Mouse (Mus musculus) forebrain, postnatal 0 days (tissue): Measurements from ENCODE around the gene Ism2. TPM values are rescaled to one million over a fixed set of nuclear protein-coding genes. Genes with fewer than 3 reads are reported as not detected.
"Not testable (repeated sequence)": the region's sequence is repeated elsewhere in the genome, so short reads cannot be mapped to it uniquely, and the experiment has no call there.

Experiments
- ATAC-seq: fragments of 200-750 bp; cut with Nextera tagmentation; 2 replicates; pipeline ENCODE4 v1.8.0; 2017; ENCODE audit warnings: mild to moderate bottlenecking, moderate library complexity
- DNase-seq: peaks from one replicate; pipeline ENCODE4 v3.0.0-alpha.2; 2015
- H3K27ac ChIP-seq: fragments of 300-500 bp; sonication (generic); 2 replicates; pipeline ENCODE4 v1.5.1; 2014; ENCODE audit warnings: low read depth, mild to moderate bottlenecking, antibody characterized with exemption, low read length, moderate library complexity, mixed read lengths
- H3K27me3 ChIP-seq: fragments of 300-500 bp; sonication (generic); 2 replicates; pipeline ENCODE4 v1.6.1; 2014; ENCODE audit warnings: mild to moderate bottlenecking, low read length, mixed read lengths; ENCODE audit not compliant: insufficient read depth
- H3K36me3 ChIP-seq: fragments of 300-500 bp; sonication (generic); 2 replicates; pipeline ENCODE4 v1.6.1; 2014; ENCODE audit warnings: mild to moderate bottlenecking, moderate library complexity; ENCODE audit not compliant: insufficient read depth
- H3K4me1 ChIP-seq: fragments of 300-500 bp; sonication (generic); 2 replicates; pipeline ENCODE4 v1.6.1; 2014; ENCODE audit warnings: antibody characterized with exemption; ENCODE audit not compliant: insufficient read depth
- H3K4me2 ChIP-seq: fragments of 300-500 bp; sonication (generic); 2 replicates; pipeline ENCODE4 v1.6.1; 2014; ENCODE audit warnings: low read depth, mild to moderate bottlenecking, moderate library complexity
- H3K4me3 ChIP-seq: fragments of 300-500 bp; sonication (generic); 2 replicates; pipeline ENCODE4 v1.5.1; 2014; ENCODE audit warnings: low read depth, low read length, mixed read lengths
- H3K9ac ChIP-seq: fragments of 300-500 bp; sonication (generic); 2 replicates; pipeline ENCODE4 v1.6.1; 2014; ENCODE audit warnings: mild to moderate bottlenecking
- H3K9me3 ChIP-seq: fragments of 300-500 bp; sonication (generic); 2 replicates; pipeline ENCODE4 v1.6.1; 2016; ENCODE audit warnings: low read length
- CTCF ChIP-seq: sonication (generic); IDR thresholded peaks from 2 replicates; pipeline ENCODE4 v1.5.1; 2016; ENCODE audit warnings: antibody characterized with exemption, control low read depth, low read depth
- WGBS: fragments of 180-500 bp; shearing (Covaris S2); extraction: QIAGEN DNeasy Blood & Tissue Kit; methylation state at CpG from one replicate; pipeline ENCODE4 v1.1.7; 2014; 5-methylcytosine and 5-hydroxymethylcytosine counted together
- polyA plus RNA-seq: library from polyadenylated mRNA; unstranded; fragments of >200 nt; fragmentation: Nextera tagmentation; extraction: Ambion mirVana; gene quantifications from 2 replicates; pipeline ENCODE4 v1.2.1, GENCODE M21; 2015
- total RNA-seq: library from RNA; depleted of rRNA; stranded (reverse); fragments of >200 nt; gene quantifications from 2 replicates; pipeline ENCODE4 v1.2.3, GENCODE M21; 2014

Gene Ism2
- total and polyA plus RNA-seq, 2 experiments from 2014 or later = 1.1 to 1.8 TPM

GRCm38 (mm10) chr12:87279350-87279749, 20.2 kb downstream of the Ism2 start:
- no peak for DNase-seq
- ATAC-seq = no peak
- Histone ChIP-seq H3K4me2 (no peak overlapping the region), H3K9me3 (no peaks in the 10 kb centered on the region), H3K4me3 (no peak overlapping the region), H3K27me3 (no peaks in the 10 kb centered on the region), H3K36me3 (peaks cover 17% of the 10 kb centered on the region), H3K9ac (no peak overlapping the region), H3K4me1 (no peaks in the 10 kb centered on the region), H3K27ac (no peak overlapping the region)
- WGBS = 71% methylated on average over 3 of the region's 3 CpGs
- no peak for TF ChIP-seq CTCF

GRCm38 (mm10) chr12:87278118-87278730, 21.3 kb downstream of the Ism2 start:
- peak; percentile 20; the same call in 1 of the 2 replicates for ATAC-seq
- H3K4me2 ChIP-seq = no peak overlapping the region
- H3K9ac ChIP-seq = no peak overlapping the region
- no peak for TF ChIP-seq CTCF
- no peaks in the 10 kb centered on the region for H3K4me1 ChIP-seq
- no peaks in the 10 kb centered on the region for H3K9me3 ChIP-seq
- H3K27me3 ChIP-seq = no peaks in the 10 kb centered on the region
- H3K36me3 ChIP-seq = peaks cover 27% of the 10 kb centered on the region
- H3K27ac ChIP-seq = no peak overlapping the region
- WGBS = 21% methylated on average over 6 of the region's 6 CpGs
- DNase-seq = no peak
- no peak overlapping the region for H3K4me3 ChIP-seq

- not testable (repeated sequence) for H3K9ac ChIP-seq, H3K4me3 ChIP-seq, H3K27ac ChIP-seq, H3K4me1 ChIP-seq, ATAC-seq, DNase-seq, H3K9me3 ChIP-seq, H3K27me3 ChIP-seq, H3K4me2 ChIP-seq
- WGBS = 90% methylated on average over 4 of the region's 4 CpGs
- H3K36me3 ChIP-seq = peaks cover 37% of the 10 kb centered on the region
Observed at GRCm38 (mm10) chr12:87277251-87277650, 22.3 kb downstream of the Ism2 start.

- Histone ChIP-seq H3K4me2 (no peak overlapping the region), H3K27ac (no peak overlapping the region), H3K27me3 (no peaks in the 10 kb centered on the region), H3K36me3 (peaks cover 57% of the 10 kb centered on the region), H3K9ac (no peak overlapping the region), H3K4me1 (no peaks in the 10 kb centered on the region), H3K9me3 (no peaks in the 10 kb centered on the region), H3K4me3 (no peak overlapping the region)
- no peak for TF ChIP-seq CTCF
- no peak for ATAC-seq
- 89% methylated on average over 9 of the region's 9 CpGs for WGBS
- DNase-seq = no peak
Observed at GRCm38 (mm10) chr12:87274853-87275831, 24.4 kb downstream of the Ism2 start.

- no peaks in the 10 kb centered on the region for H3K9me3 ChIP-seq
- no peak for ATAC-seq
- peaks cover 41% of the 10 kb centered on the region for H3K36me3 ChIP-seq
- peak; percentile 32 for DNase-seq
- peak overlapping the region; percentile 91 for H3K4me2 ChIP-seq
- 20% methylated on average over 4 of the region's 4 CpGs for WGBS
- peak; percentile 56 for TF ChIP-seq CTCF
- no peak overlapping the region for H3K27ac ChIP-seq
- H3K9ac ChIP-seq = peak overlapping the region; percentile 85; the same call in 1 of the 2 replicates
- no peaks in the 10 kb centered on the region for H3K27me3 ChIP-seq
- H3K4me1 ChIP-seq = peaks cover 16% of the 10 kb centered on the region
- H3K4me3 ChIP-seq = peak overlapping the region; percentile 66
Observed at GRCm38 (mm10) chr12:87267682-87268081, 31.8 kb downstream of the Ism2 start.

GRCm38 (mm10) chr12:87266827-87267603, 32.5 kb downstream of the Ism2 start:
- ATAC-seq = peak; percentile 2; the same call in 1 of the 2 replicates
- H3K9ac ChIP-seq = peak overlapping the region; percentile 85
- H3K4me1 ChIP-seq = peaks cover 16% of the 10 kb centered on the region
- no peaks in the 10 kb centered on the region for H3K9me3 ChIP-seq
- peak overlapping the region; percentile 91 for H3K4me2 ChIP-seq
- DNase-seq = no peak
- H3K27ac ChIP-seq = peak overlapping the region; percentile 83
- peaks cover 38% of the 10 kb centered on the region for H3K36me3 ChIP-seq
- TF ChIP-seq CTCF = no peak
- no peaks in the 10 kb centered on the region for H3K27me3 ChIP-seq
- 3% methylated on average over 31 of the region's 31 CpGs for WGBS
- H3K4me3 ChIP-seq = peak overlapping the region; percentile 66
